Mouse (Mus musculus) cerebral cortex, adult 2 months (tissue): ENCODE results near the gene Ccdc155.

Experiments used
- WGBS: fragments of 180-500 bp; shearing (Covaris S2); methylation state at CpG from one replicate; pipeline ENCODE4 v1.1.7; 2018; 5-methylcytosine and 5-hydroxymethylcytosine counted together

Ccdc155 gene

GRCm38 (mm10) chr7:45144368-45145174 is 60.1 kb downstream of the Ccdc155 start:
- 90% methylated on average over 13 of the region's 13 CpGs for WGBS

GRCm38 (mm10) chr7:45141914-45142313 is 62.8 kb downstream of the Ccdc155 start:
- 96% methylated on average over 5 of the region's 5 CpGs for WGBS

DNA sequence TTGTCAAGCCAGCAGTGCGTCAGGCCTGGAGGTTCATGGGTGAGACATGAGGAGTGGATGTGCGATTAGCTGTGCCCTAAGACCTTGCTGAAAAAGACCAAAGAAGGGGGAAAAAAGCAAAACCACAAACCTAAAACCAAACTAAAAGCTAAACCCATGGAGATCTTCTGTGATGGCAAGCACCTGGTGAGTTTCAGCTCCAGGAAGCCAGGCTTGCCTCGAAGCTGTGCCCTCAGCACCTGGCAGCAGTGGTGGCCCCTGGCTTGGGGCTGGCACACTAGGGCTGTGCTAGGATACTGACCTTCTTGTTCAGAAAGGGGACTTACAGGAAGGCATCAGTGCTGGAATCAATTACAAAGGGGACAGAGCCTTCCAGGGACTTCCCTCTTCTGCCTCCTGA is 63.4 kb downstream of the Ccdc155 start:
- 90% methylated on average over 3 of the region's 3 CpGs for WGBS

GRCm38 (mm10) chr7:45139904-45140723 is 64.6 kb downstream of the Ccdc155 start:
- WGBS: 75% methylated on average over 8 of the region's 8 CpGs

- 82% methylated on average over 1 of the region's 1 CpGs for WGBS
These were observed 66.3 kb downstream of the Ccdc155 start for GRCm38 (mm10) chr7:45138403-45138802.

DNA sequence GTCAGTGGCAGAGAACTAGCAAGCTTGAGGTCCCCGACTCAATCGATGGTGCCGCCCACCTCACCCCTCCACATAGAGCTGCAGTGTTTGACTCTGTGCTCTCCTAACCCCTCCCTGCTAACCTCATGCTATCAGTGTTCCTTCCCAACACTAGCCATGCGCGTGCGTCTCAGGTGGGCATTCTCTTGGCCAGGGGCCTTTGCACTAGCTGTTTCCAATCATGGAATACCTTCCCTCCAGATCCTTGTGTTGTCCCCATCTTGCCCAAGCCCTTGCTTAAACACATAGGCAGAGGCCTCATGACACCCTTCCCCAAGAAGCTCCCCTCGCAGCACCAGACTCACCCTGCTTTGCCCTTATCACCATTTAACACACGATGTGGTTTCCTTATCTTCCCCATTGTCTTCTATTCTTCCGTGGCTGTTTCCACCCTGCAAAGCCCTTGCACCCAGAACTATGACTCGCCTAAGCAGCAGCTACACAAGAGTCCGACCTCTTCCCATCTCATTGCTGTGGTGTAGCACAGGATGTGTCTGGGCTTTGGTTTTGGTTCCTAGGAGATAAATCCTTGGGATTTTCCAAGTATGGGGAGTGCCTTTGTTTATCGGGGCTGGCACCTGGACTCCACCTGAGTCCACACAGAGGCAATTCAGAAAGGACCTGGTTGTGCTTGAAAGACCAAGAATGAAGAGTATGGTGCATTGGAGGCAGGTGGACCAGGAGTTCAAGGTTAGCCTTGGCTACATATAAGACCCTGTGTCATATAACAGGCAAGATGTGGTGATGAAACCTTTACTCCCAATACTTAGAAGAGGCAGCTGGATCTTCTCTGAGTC is 67.3 kb downstream of the Ccdc155 start:
- WGBS: 86% methylated on average over 12 of the region's 12 CpGs

- WGBS: 5% methylated on average over 29 of the region's 29 CpGs
These were observed 68.6 kb downstream of the Ccdc155 start, which contains the start of the genes Gm45713 and Flt3l for GRCm38 (mm10) chr7:45135993-45136567. Gm45713 (minus strand) TSS chr7:45136231. Flt3l (minus strand) TSS chr7:45136432.

DNA sequence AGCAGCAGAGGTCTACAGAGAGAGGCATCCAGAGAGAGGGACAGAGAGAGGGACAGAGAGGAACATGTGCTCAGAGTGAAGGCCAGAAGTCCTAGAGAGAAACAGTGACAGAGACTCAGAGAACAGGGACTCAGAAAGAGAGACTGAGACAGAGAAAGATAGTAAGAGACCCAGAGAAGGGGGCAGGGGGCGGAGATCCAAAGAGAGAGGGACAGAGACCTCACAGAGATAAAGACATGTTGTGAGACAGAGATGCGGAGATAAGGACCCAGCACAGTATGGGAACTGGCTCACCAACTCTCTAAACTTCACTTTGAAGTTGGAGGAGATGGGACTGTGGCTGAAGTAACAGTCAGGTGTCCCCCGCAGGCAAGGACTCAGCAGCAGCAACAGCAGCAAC is 69.3 kb downstream of the Ccdc155 start:
- 89% methylated on average over 3 of the region's 3 CpGs for WGBS

DNA sequence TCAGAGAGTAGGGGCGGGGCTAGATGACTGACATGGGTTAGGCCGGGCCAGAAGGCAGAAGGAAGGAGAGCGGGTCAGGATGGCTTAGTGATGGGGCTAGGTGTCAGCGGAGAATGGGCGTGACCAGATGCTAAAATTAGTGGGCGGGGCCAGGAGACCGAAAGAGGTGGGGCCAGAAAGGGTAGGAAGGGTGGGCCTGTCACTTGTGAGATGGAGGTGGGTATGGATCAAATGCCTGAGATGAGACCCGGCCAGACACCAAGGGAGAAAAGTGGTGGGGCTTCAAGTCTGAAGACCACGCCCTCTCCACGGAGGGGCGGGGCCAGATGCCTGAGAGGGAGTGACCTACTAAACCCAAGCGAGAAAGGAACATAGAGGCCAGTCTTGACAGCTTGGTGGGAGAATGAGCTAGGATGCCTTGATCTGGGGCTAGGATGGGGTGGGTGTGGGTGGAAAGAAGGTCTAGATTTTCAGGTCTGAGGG is 70.1 kb downstream of the Ccdc155 start:
- WGBS: 32% methylated on average over 12 of the region's 12 CpGs
